Mouse (Mus musculus): ENCODE data around the gene Rims4.

DNA sequence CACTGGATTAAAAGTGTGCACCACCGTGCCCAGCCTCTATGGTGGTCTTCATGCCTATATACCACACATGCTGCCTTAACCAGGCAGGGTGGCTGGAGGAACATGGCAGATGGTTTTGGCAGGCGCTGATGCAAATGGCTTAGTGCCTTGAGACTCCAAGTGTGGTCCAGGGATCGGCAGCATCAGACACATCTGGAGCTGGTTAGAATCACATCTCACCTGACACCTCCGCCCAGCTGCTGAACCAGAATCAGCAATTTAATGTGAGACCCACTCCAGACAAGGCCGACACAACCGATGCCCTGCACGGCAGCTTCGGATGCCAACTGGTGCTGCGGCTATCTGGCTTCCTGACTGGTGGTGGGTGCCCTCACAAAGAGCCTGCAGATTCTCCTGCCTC, 52.4 kb downstream of the Rims4 start:
- TF ChIP-seq CTCF (IDR thresholded peaks at IDR 0.05) (no peak), EP300 (IDR thresholded peaks at IDR 0.05; ENCODE audit: insufficient read depth, low read depth, low read length) (no peak)
